Mouse (Mus musculus): Measurements from ENCODE around the gene Bnc2.

- TF ChIP-seq CTCF (IDR thresholded peaks at IDR 0.05; ENCODE audit: low read depth) (no peak), EP300 (IDR thresholded peaks at IDR 0.05; ENCODE audit: low read depth) (no peak)
Observed at GRCm38 (mm10) chr4:84329651-84330050, 345.4 kb downstream of the Bnc2 start.
